Mouse (Mus musculus) intestine, embryonic 15.5 days (tissue): Measurements from ENCODE around the gene Yipf6. TPM values are rescaled to one million over a fixed set of nuclear protein-coding genes. Genes with fewer than 3 reads are reported as not detected.
"Not testable (repeated sequence)": the region's sequence is repeated elsewhere in the genome, so short reads cannot be mapped to it uniquely, and the experiment has no call there.

Source experiments
- ATAC-seq: fragments of 200-750 bp; cut with Nextera tagmentation; 2 replicates; pipeline ENCODE4 v1.8.0; 2017; ENCODE audit warnings: moderate TSS enrichment, moderate library complexity
- H3K27ac ChIP-seq: fragments of 300-500 bp; sonication (generic); 2 replicates; pipeline ENCODE4 v1.5.1; 2015; ENCODE audit warnings: mild to moderate bottlenecking, inconsistent platforms
- H3K27me3 ChIP-seq: fragments of 300-500 bp; sonication (generic); replicated peaks from 2 replicates; pipeline ENCODE4 v1.6.1; 2015; ENCODE audit warnings: inconsistent platforms
- H3K36me3 ChIP-seq: fragments of 300-500 bp; sonication (generic); 2 replicates; pipeline ENCODE4 v1.6.1; 2015; ENCODE audit warnings: inconsistent platforms
- H3K4me1 ChIP-seq: fragments of 300-500 bp; sonication (generic); replicated peaks from 2 replicates; pipeline ENCODE4 v1.6.1; 2015; ENCODE audit warnings: inconsistent platforms
- H3K4me2 ChIP-seq: fragments of 300-500 bp; sonication (generic); replicated peaks from 2 replicates; pipeline ENCODE4 v1.6.1; 2015; ENCODE audit warnings: mild to moderate bottlenecking, inconsistent platforms
- H3K4me3 ChIP-seq: fragments of 300-500 bp; sonication (generic); replicated peaks from 2 replicates; pipeline ENCODE4 v1.5.1; 2015; ENCODE audit warnings: inconsistent platforms
- H3K9ac ChIP-seq: fragments of 300-500 bp; sonication (generic); 2 replicates; pipeline ENCODE4 v1.6.1; 2015; ENCODE audit warnings: inconsistent platforms
- H3K9me3 ChIP-seq: fragments of 300-500 bp; sonication (generic); 2 replicates; pipeline ENCODE4 v1.6.1; 2016; ENCODE audit warnings: inconsistent platforms
- WGBS: fragments of 180-500 bp; shearing (Covaris S2); methylation state at CpG from one replicate; pipeline ENCODE4 v1.1.7; 2015; 5-methylcytosine and 5-hydroxymethylcytosine counted together
- polyA plus RNA-seq: library from polyadenylated mRNA; unstranded; fragments of >200 nt; fragmentation: Nextera tagmentation; extraction: Ambion mirVana; gene quantifications from 2 replicates; pipeline ENCODE4 v1.2.1, GENCODE M21; 2015

Yipf6 gene
- polyA plus RNA-seq, 1 experiment from 2014 or later, result 25.8 TPM

- Histone ChIP-seq H3K27ac (no peak overlapping the region), H3K36me3 (no peaks in the 10 kb centered on the region), H3K4me2 (no peak overlapping the region), H3K27me3 (no peaks in the 10 kb centered on the region), H3K4me3 (no peak overlapping the region), H3K9me3 (no peaks in the 10 kb centered on the region), H3K9ac (no peak overlapping the region), H3K4me1 (no peaks in the 10 kb centered on the region)
- ATAC-seq, result no peak
These were observed 27.6 kb downstream of the Yipf6 start for GRCm38 (mm10) chrX:98963742-98964141.

DNA sequence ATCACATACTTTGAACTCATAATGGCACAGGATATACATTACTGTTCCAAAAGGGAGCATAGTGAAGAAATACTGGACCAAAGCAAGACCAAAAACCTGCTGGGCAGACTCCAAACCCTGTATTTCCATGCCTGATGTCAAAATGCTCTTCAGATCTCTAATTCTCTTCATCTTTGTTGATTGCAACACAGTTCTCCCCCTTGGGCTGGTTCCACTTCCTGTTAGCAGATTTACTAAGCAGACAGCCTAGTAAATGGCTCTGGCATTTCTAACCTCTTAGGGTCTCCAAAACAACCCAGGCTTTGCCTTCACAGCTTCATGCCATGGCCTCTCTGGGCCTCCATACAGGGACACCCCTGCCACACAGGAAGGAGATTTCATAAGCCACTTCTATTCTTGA, 28.4 kb downstream of the Yipf6 start:
- no peaks in the 10 kb centered on the region for H3K9me3 ChIP-seq
- no peak overlapping the region for H3K9ac ChIP-seq
- no peaks in the 10 kb centered on the region for H3K27me3 ChIP-seq
- no peaks in the 10 kb centered on the region for H3K4me1 ChIP-seq
- no peak overlapping the region for H3K4me3 ChIP-seq
- ATAC-seq, result no peak
- H3K36me3 ChIP-seq, result no peaks in the 10 kb centered on the region
- no peak overlapping the region for H3K4me2 ChIP-seq
- H3K27ac ChIP-seq, result no peak overlapping the region

DNA sequence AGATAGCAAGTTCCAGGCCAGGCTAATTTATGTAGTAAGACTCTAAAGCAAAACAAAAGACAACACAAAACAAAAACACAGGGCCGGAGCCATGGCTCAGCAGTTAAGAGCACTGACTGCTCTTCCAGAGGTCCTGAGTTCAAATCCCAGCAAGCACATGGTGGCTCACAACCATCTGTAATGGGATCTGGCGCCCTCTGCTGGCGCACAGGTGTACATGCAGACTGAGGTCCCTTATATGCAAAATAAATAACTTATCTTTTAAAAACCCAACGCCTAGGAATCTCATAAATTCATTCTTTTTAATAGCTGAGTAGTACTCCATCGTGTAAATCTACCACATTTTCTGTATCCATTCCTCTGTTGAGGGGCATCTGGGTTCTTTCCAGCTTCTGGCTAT, 50.5 kb downstream of the Yipf6 start:
- not testable (repeated sequence) for H3K27ac ChIP-seq, H3K27me3 ChIP-seq, H3K9me3 ChIP-seq, H3K4me2 ChIP-seq, ATAC-seq, H3K36me3 ChIP-seq, H3K4me3 ChIP-seq, H3K4me1 ChIP-seq, H3K9ac ChIP-seq
- 62% methylated on average over 5 of the region's 5 CpGs for WGBS

GRCm38 (mm10) chrX:98989574-98989973, 53.5 kb downstream of the Yipf6 start:
- H3K9me3 ChIP-seq, result no peaks in the 10 kb centered on the region
- no peaks in the 10 kb centered on the region for H3K36me3 ChIP-seq
- H3K27ac ChIP-seq, result no peak overlapping the region
- no peak overlapping the region for H3K4me3 ChIP-seq
- no peak; the same call in 1 of the 2 replicates for ATAC-seq
- no peaks in the 10 kb centered on the region for H3K4me1 ChIP-seq
- H3K27me3 ChIP-seq, result no peaks in the 10 kb centered on the region
- no peak overlapping the region for H3K9ac ChIP-seq
- H3K4me2 ChIP-seq, result no peak overlapping the region
- WGBS, result 38% methylated on average over 6 of the region's 6 CpGs

Other genes starting within 250 kb of the Yipf6 start
- 8.4 and 10.2 TPM in 2 replicates for gene Ophn1, start 45.3 kb upstream of the Yipf6 start, polyA plus RNA-seq
- 7.3 and 7.5 TPM in 2 replicates for gene Stard8, start 66.9 kb downstream of the Yipf6 start, polyA plus RNA-seq
- 30.8 and 31.4 TPM in 2 replicates for gene Efnb1, start 199.8 kb downstream of the Yipf6 start, polyA plus RNA-seq